Mouse (Mus musculus) hindbrain, embryonic 16.5 days (tissue): Measurements from ENCODE around the gene Cnot10. TPM values are rescaled to one million over a fixed set of nuclear protein-coding genes. Genes with fewer than 3 reads are reported as not detected.

ENCODE experiments used
- polyA plus RNA-seq: library from polyadenylated mRNA; unstranded; fragments of >200 nt; fragmentation: Nextera tagmentation; extraction: Ambion mirVana; gene quantifications from 2 replicates; pipeline ENCODE4 v1.2.1, GENCODE M21; 2015

The Cnot10 gene
- polyA plus RNA-seq, 1 experiment from 2014 or later = 52.1 TPM

Other genes starting within 250 kb of the Cnot10 start
- gene Crtap, start 249.5 kb downstream of the Cnot10 start, polyA plus RNA-seq = 31.5 and 34.6 TPM in 2 replicates
- 37.5 and 40.1 TPM in 2 replicates for gene Glb1, start 239.1 kb downstream of the Cnot10 start, polyA plus RNA-seq
- gene Tmppe, start 239.1 kb downstream of the Cnot10 start, polyA plus RNA-seq = 10.5 and 10.6 TPM in 2 replicates
- gene Ccr4, start 135.3 kb downstream of the Cnot10 start, polyA plus RNA-seq = not detected in 2 replicates
- gene C130032M10Rik, start 124.5 kb downstream of the Cnot10 start, polyA plus RNA-seq = not detected in 2 replicates
- gene Trim71, start 75.8 kb downstream of the Cnot10 start, polyA plus RNA-seq = 0.14 and 0.24 TPM in 2 replicates
- gene Dync1li1, start 48.6 kb upstream of the Cnot10 start, polyA plus RNA-seq = 105 and 116 TPM in 2 replicates
- 21.0 and 21.2 TPM in 2 replicates for gene Cmtm6, start 90.9 kb upstream of the Cnot10 start, polyA plus RNA-seq
- gene Cmtm7, start 141.7 kb upstream of the Cnot10 start, polyA plus RNA-seq = 9.5 and 13.8 TPM in 2 replicates
- gene Cmtm8, start 204.0 kb upstream of the Cnot10 start, polyA plus RNA-seq = 6.8 and 10.3 TPM in 2 replicates